Mouse (Mus musculus) gastrocnemius, postnatal 4 days (tissue): ENCODE data around the gene Olfr525. TPM values are rescaled to one million over a fixed set of nuclear protein-coding genes. Genes with fewer than 3 reads are reported as not detected.

Experiments used
- DNase-seq, 2 experiments: peaks; one replicate each; pipeline ENCODE4 v3.0.0; 2021 to 2022; ENCODE audit warnings: low spot score in 2 of 2, mixed read lengths in 2 of 2
- long read RNA-seq, 2 experiments: library from polyadenylated mRNA; stranded (forward); transcript quantifications; one replicate each; pipeline ENCODE4 v2.0.0; 2021
- total RNA-seq, 2 experiments: library from RNA; stranded (reverse); gene quantifications; 2 replicates each; pipeline ENCODE4 v1.2.3; 2021

Olfr525 gene
- not detected for total RNA-seq
- long read RNA-seq, experiment 1 = 0 reads
- long read RNA-seq, experiment 2 = 0 reads

DNA sequence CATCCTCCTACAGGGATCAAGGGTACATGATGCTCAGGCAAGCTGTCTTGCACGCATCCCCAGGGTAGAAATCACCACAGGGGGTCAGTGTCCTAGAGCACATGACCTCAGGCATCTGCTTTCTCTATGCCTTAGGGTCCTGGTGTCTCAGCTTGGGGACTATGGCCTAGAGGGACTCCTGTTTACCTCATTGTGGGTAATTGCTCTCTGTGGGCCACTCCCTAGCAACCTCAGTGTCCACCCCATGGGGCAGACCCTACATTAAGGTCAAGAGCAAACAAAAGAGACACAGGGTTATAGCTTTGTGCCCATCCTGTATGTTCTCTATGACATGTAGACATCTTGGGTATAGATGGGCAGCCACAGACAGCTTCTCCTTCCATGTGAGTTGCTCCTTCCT is at the start of gene Olfr525:
Gene Olfr525 (plus strand): TSS at position 301 of the 400 bp plus-strand sequence.
- DNase-seq = no peak

DNA sequence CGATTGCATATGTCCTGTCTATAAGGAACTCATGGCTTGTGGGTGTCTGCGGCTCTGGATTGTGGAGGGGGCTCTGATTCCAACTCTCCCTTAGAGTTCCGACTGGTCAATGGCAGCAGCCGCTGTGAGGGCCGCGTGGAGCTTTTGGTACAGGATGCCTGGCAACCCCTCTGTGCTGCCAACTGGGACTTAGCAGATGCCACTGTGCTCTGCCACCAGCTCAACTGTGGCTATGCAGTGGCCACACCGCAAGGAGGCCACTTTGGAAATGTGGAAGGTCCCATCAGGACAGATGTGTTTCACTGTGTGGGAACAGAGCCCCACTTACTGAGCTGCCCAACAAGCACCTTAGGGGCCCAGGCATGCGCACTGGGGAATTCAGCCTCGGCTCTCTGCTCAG is 24.9 kb upstream of the Olfr525 start:
- no peak for DNase-seq

DNA sequence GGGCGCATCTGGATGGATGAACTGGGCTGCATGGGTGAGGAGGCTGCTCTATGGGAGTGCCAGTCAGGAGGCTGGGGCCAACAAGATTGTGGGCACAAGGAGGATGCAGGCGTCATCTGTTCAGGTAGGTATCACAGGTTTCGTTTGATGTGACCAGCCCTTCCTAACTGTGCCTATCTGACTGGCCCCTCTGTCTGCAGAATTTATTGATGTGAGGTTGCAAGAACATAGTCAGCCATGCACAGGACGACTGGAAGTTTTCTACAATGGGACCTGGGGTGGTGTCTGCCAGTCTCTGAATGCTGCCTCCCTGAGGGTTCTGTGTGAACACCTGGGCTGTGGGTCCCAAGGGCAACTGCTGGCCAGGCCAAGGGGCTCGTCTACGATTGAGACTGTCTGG is 23.8 kb upstream of the Olfr525 start:
- DNase-seq = no peak

DNA sequence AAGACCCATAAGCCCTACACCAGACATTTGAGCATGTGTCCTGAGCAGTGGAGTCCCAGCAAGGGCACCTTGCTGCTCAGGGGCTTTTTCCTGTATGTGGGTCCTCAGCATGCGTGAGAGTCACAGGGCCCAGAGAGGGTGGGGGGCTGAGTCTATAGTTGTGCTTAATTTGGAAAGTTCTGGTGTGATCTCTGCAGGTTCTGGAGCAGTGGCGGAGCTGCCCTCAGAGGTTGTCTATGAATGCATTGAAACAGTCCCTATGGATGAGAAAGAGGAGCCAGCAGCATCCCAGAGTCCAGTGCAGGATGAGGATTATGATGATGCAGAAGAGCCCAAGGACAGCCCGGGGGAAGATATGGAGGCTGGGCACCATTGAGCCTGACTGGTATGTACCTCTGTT is 21.2 kb upstream of the Olfr525 start:
- DNase-seq = no peak

DNA sequence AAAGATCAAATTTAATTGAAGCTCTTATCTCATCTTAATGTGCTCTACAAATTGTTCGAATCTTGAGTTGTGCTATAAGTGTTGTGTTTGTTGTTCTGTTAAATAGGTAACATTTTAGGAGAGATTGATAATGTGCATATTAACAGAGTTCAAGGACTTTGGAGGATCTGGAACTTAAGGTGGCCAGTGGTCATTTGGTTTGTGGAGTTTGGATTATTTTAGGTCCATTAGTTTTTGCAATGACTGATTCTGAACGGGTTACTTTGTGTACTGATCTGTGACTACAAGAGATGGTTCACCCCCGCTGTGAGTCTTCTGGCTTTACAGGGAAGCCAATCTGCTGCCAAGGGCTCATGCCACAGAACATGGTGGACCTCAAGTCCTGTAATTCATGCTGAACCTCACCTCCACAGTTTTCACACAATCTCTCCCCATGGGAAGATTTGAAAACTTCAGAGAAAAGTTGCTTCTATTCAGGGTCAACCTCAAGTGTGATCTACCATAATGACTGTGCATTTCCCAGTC is 735 bp upstream of the Olfr525 start:
- DNase-seq = no peak

DNA sequence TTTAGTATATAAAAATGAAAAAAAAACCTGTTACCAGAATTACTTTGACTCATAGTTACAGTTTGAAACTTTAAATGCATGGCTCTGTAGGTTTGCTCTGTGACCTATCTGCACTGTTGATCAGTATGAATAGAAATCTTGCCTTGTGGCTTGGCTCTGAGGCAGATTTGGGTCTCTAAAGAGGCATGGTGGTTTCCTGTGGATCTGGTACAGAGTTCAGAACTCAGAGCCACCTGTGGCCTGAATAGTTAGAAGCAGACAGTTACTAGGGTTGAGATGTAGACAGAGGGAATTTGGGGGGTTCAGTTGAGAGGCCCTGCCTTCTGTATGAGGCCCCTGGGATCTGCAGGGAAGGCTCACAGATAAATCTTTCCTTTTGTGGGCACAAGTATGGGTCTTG is 477 bp downstream of the Olfr525 start:
- no peak for DNase-seq

DNA sequence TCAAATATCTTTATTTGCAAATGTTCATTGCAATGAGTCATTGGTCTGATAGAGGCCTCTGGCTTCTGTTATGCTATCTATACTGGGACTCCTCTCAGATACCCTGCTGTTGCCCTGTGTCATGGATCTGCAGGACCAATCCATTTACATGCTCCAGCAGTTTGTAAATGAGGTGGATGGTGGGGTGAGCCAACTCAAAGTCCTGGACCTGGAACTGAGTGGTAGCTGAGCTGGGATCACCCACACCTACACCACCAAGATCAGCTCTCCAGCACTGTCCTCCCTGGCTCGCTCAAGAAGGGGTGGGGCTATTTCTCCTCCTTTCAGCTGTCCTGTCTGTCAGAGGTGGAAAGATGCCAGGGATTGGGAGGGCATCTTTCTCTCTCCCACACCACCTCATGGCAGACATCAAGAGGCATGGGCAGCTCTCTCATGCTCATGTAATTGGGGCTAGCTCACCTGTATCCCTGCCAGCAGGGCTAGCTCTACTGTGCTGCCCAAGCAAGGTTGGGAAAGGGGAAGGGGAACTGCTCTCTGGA is 9.2 kb downstream of the Olfr525 start:
- no peak for DNase-seq

DNA sequence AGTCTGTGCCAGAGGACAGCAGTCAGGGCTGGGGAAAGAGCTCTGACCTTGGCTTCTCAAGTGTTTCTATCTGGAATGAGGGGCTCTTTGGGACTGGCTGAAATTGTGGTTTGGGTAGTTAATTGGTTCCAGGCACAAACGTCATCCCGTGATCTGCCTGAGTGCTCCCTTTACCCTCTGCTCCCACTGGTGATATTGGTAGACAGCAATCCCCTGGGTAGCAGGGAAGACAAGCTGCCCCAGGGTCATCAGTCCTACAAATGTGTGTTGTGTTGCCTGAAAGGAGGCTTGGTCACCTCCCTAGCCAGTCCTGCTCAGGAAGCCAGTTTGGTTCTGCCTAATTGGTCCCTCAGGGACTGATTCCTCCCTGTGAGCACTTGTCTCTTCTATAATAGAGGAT is 13.1 kb downstream of the Olfr525 start, which contains the start of gene Olfr527:
Gene Olfr527 (plus strand): TSS at position 301 of the 400 bp plus-strand sequence.
- no peak for DNase-seq

DNA sequence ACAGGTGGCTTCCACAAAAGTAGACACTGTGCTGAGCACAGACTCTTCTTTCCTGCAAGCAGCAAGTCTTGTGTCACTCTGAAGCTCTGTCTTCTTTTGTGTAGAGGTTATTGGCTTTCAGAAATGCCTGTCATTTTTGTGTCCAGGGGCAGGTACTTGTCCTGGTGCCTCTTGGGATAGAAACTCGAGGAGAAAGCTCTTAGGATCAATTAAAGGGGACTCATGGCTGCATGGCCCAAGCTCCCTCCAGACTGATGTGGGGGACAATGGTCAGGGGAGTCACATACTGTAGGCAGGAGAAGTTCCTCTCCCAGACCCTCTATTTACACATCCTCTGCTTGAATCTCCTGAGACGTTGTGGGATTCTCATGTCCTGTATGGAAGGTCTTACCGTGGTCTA is 40.9 kb downstream of the Olfr525 start, which contains the start of gene Olfr60:
Gene Olfr60 (minus strand): TSS at position 101 of the 400 bp plus-strand sequence.
- no peak for DNase-seq

DNA sequence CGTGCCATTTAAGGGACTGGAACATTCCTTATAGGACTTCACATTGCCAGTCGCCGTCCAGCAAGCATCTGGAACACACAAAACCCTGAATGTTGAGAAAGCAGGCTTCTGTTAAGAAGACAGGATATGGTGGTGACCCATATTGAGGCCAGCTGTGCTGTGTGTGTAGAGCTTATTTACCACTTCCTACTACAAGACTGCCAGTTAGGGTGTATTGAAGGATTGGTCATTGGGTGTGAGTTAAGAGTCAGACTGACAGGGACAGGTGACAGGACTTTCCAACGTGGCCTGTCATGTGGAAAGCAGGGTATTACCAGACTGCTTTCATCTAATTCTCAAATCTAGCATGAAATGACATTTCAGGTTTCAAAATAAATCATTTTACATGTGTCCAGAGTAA is 53.6 kb downstream of the Olfr525 start:
- DNase-seq = no peak

DNA sequence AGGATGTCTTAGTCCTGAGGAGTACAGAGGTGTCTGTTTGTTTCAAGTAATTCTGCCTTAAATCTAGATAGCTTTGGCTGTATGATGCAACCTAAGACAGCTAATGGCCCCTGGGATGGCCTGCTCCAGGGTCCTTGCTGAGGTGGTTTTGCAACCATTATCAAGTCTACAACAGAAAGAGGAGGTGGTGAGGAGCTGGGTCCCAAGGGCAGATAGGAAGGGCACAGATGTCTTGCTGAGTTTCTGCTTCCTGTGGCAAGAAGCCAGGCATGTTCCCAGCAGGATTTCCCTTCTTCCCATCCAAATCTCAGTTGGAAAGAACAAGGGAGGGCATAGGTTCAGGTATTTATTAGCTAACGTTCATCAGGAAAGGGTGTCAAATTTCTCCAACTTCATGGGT is 55.6 kb downstream of the Olfr525 start, which contains the start of gene Olfr530:
Gene Olfr530 (minus strand): TSS at position 101 of the 400 bp plus-strand sequence.
- DNase-seq = no peak

DNA sequence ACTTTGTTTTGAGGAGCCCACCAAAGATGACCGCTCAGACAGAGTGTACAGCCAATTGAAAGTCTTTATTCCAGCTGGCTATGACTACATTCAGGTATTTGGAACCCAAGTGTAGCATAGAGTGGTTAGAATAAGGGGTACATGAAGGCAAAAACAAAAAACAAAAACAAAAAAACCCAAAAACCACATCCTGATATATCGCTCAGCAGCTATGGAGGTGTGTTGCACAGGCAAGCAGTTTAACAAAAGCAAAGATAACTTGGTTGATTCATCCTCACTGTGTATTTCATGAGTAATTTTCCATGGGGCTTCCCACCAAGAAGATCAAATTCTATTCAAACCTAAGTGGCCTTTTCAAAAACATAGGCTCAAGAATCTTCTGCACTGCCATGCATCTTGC is 56.3 kb downstream of the Olfr525 start:
- no peak for DNase-seq

Other genes starting within 250 kb of the Olfr525 start
- not detected for gene Caly, start 238.3 kb upstream of the Olfr525 start, total RNA-seq
- not detected for gene Prap1, start 227.5 kb upstream of the Olfr525 start, total RNA-seq
- gene Fuom, start 218.4 kb upstream of the Olfr525 start, total RNA-seq = 10 to 100 TPM; 30.6 to 32.4 TPM
- gene Paox, start 205.1 kb upstream of the Olfr525 start, total RNA-seq = 1 to 10 TPM; 6.6 to 7.0 TPM
- 10 to 100 TPM; 78.9 to 80.2 TPM for gene Echs1, start 204.4 kb upstream of the Olfr525 start, total RNA-seq
- 10 to 100 TPM; 19.6 to 20.4 TPM for gene Mtg1, start 183.3 kb upstream of the Olfr525 start, total RNA-seq
- under 1 TPM; 0.29 to 0.42 TPM for gene Sprn, start 166.0 kb upstream of the Olfr525 start, total RNA-seq
- gene Olfr522, start 156.1 kb upstream of the Olfr525 start, total RNA-seq = not detected
- not detected for gene Olfr523, start 147.6 kb upstream of the Olfr525 start, total RNA-seq
- not detected for gene Olfr524, start 114.9 kb upstream of the Olfr525 start, total RNA-seq
- gene Cd163l1, start 102.6 kb upstream of the Olfr525 start, total RNA-seq = under 1 TPM in 1 of 2 experiments, not detected in 1; 0.16 TPM
- not detected for gene 5830411N06Rik, start 73.6 kb upstream of the Olfr525 start, total RNA-seq
- gene Olfr527, start 13.2 kb downstream of the Olfr525 start, total RNA-seq = not detected
- not detected for gene Olfr60, start 40.8 kb downstream of the Olfr525 start, total RNA-seq
- gene Olfr530, start 55.5 kb downstream of the Olfr525 start, total RNA-seq = not detected
- gene Olfr531, start 82.1 kb downstream of the Olfr525 start, total RNA-seq = not detected
- gene Olfr532, start 100.8 kb downstream of the Olfr525 start, total RNA-seq = not detected
- not detected for gene Olfr533, start 142.5 kb downstream of the Olfr525 start, total RNA-seq
- not detected for gene Olfr535, start 163.4 kb downstream of the Olfr525 start, total RNA-seq
- gene Olfr536, start 186.5 kb downstream of the Olfr525 start, total RNA-seq = not detected
- not detected for gene Olfr538, start 247.0 kb downstream of the Olfr525 start, total RNA-seq